Mouse (Mus musculus) brain, embryonic 14.5 days (tissue): ENCODE measurements around the gene Gsap. TPM values are rescaled to one million over a fixed set of nuclear protein-coding genes. Genes with fewer than 3 reads are reported as not detected.

Source experiments
- DNase-seq: peaks from one replicate; pipeline ENCODE4 v3.0.0-alpha.2; 2011; ENCODE audit warnings: low read depth
- CTCF ChIP-seq: fragments of 200-500 bp; IDR thresholded peaks from 2 replicates; pipeline ENCODE4 v1.5.1; 2012; ENCODE audit warnings: inconsistent platforms, mild to moderate bottlenecking, moderate library complexity, borderline replicate concordance; ENCODE audit not compliant: insufficient read depth, insufficient read length; ENCODE audit errors: extremely low read depth
- POLR2A ChIP-seq: fragments of 200-500 bp; IDR thresholded peaks from 2 replicates; pipeline ENCODE4 v1.6.1; 2012; ENCODE audit warnings: mild to moderate bottlenecking, inconsistent platforms, borderline replicate concordance; ENCODE audit not compliant: poor library complexity, insufficient read depth, insufficient read length, severe bottlenecking; ENCODE audit errors: extremely low read depth
- polyA plus RNA-seq: library from polyadenylated mRNA; depleted of rRNA; stranded (reverse); fragments of >200 nt; gene quantifications from 2 replicates; pipeline ENCODE4 v1.2.3, GENCODE M21; 2012

Gsap gene
- polyA plus RNA-seq, 1 experiment = 10.4 TPM

- no peak for TF ChIP-seq CTCF
- TF ChIP-seq POLR2A = no peak
- no peak for DNase-seq
Measured at GRCm38 (mm10) chr5:21248834-21249233, 62.8 kb downstream of the Gsap start.

- DNase-seq = no peak
Measured at GRCm38 (mm10) chr5:21254731-21255525, 68.9 kb downstream of the Gsap start.

GRCm38 (mm10) chr5:21255551-21256132 is 69.6 kb downstream of the Gsap start:
- TF ChIP-seq POLR2A (no peak), CTCF (no peak)
- DNase-seq = no peak

More at GRCm38 (mm10) chr5:21254731-21255525, 68.9 kb downstream of the Gsap start:
- TF ChIP-seq CTCF (no peak), POLR2A (no peak)

- no peak for DNase-seq
- TF ChIP-seq CTCF (no peak), POLR2A (no peak)
Measured at GRCm38 (mm10) chr5:21257126-21257525, 71.1 kb downstream of the Gsap start.

- no peak for DNase-seq
- TF ChIP-seq CTCF (peak; percentile 43; the same call in 1 of the 2 replicates), POLR2A (no peak)
Measured at GRCm38 (mm10) chr5:21257806-21258205, 71.8 kb downstream of the Gsap start.

- no peak for DNase-seq
- TF ChIP-seq CTCF = no peak
- no peak for TF ChIP-seq POLR2A
Measured at GRCm38 (mm10) chr5:21260746-21261145, 74.7 kb downstream of the Gsap start.

- TF ChIP-seq POLR2A (no peak), CTCF (no peak)
- peak; percentile 58 for DNase-seq
Measured at GRCm38 (mm10) chr5:21261202-21261844, 75.3 kb downstream of the Gsap start.

GRCm38 (mm10) chr5:21263202-21264055 is 77.4 kb downstream of the Gsap start:
- TF ChIP-seq CTCF (no peak), POLR2A (no peak)
- peak; percentile 90 for DNase-seq

GRCm38 (mm10) chr5:21264352-21265021 is 78.4 kb downstream of the Gsap start:
- peak; percentile 37 for DNase-seq
- TF ChIP-seq CTCF = no peak
- TF ChIP-seq POLR2A = no peak

GRCm38 (mm10) chr5:21265049-21265448 is 79.0 kb downstream of the Gsap start:
- peak; percentile 94 for DNase-seq
- TF ChIP-seq CTCF (peak; percentile 91), POLR2A (no peak)

GRCm38 (mm10) chr5:21267090-21267489 is 81.0 kb downstream of the Gsap start:
- no peak for DNase-seq
- TF ChIP-seq POLR2A = no peak

GRCm38 (mm10) chr5:21269446-21269845 is 83.4 kb downstream of the Gsap start:
- DNase-seq = no peak
- TF ChIP-seq POLR2A (no peak), CTCF (no peak)
